Mouse (Mus musculus): ENCODE measurements at regions not wholly inside any gene's neighbourhood (a gene's known extent, or its start where the extent isn't known, plus 50 kb on each side); places are given as distances from the start of the nearest gene placed in this dataset.

DNA sequence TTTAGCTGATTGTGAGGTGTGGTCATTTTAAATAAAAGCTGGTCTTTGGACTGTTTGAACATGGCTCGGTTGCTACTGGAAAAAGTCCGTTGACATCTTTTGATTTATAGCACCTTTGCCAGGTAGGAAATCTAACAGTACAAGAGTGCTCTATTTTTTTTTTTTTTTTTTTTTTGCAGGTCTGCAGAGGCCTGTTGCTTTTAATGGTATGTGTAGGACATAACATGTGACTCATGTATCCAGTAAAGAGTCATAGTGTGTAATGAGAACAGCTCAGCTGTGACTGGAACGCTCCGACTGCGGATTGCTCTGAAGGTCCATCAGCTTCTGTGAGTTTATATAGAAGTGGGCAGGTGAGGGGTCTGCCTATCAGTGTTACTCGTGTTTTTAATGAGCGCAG lies 190.0 kb upstream of the Tmem45b start:
- no peak for TF ChIP-seq POLR2A (IDR thresholded peaks at IDR 0.05; ENCODE audit: control insufficient read depth in 1 of 2, insufficient read depth in 1 of 2, low read depth in 1 of 2, low read length in 2 of 2, poor library complexity in 1 of 2)
- TF ChIP-seq E2F4 (IDR thresholded peaks at IDR 0.05; ENCODE audit: borderline replicate concordance, low read depth, low read length): no peak
- TF ChIP-seq BHLHE40 (IDR thresholded peaks at IDR 0.05; ENCODE audit: borderline replicate concordance, low read depth, low read length): no peak
- no peak for TF ChIP-seq CTCF (IDR thresholded peaks at IDR 0.05 in 2 of 3, conservative IDR thresholded peaks at IDR 0.05 in 1 of 3; ENCODE audit: control insufficient read depth in 1 of 3, insufficient read depth in 1 of 3, low read depth in 2 of 3, low read length in 3 of 3, poor library complexity in 1 of 3, severe bottlenecking in 1 of 3)
- TF ChIP-seq RCOR1 (IDR thresholded peaks at IDR 0.05; ENCODE audit: low read depth, low read length): no peak
- no peak for TF ChIP-seq ETS1 (IDR thresholded peaks at IDR 0.05; ENCODE audit: low read depth, low read length)
- no peak for TF ChIP-seq USF2 (IDR thresholded peaks at IDR 0.05; ENCODE audit: borderline replicate concordance in 1 of 2, insufficient read depth in 1 of 2, low read depth in 1 of 2, low read length in 2 of 2)
- no peak for TF ChIP-seq EP300 (IDR thresholded peaks at IDR 0.05; ENCODE audit: low read depth in 1 of 2, low read length in 2 of 2)
- TF ChIP-seq NRF1 (IDR thresholded peaks at IDR 0.05; ENCODE audit: insufficient read depth, low read depth, low read length, poor library complexity, severe bottlenecking): no peak

Data from MEL (cell line).